Mouse (Mus musculus): Measurements from ENCODE around the gene Olfr954.
A peak's percentile ranks its signal among the peaks of the same experiment; 100 is the strongest.

Gene Olfr954

DNA sequence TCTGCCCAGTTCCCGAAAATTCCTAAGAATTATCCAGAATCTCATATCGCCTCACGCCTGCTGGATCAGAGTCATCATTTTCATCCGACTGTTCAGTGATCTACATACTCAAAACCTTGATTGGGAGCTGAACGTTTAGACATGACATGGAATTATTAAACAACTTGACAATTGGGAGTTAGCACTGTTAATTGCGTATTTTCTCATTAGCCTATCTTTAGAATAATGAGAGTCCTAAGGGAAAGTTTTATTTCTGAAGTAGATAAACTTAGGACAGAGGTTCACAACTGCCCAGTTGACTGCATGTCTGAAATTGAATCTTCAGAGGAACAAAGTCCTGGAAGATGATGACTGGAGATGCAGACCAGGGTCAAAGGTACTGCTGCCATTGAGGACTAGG lies at the start of gene Olfr954:
Olfr954 (plus strand) TSS at position 301 of the 400 bp plus-strand sequence.
- no peak for DNase-seq (ENCODE audit: low read depth)

DNA sequence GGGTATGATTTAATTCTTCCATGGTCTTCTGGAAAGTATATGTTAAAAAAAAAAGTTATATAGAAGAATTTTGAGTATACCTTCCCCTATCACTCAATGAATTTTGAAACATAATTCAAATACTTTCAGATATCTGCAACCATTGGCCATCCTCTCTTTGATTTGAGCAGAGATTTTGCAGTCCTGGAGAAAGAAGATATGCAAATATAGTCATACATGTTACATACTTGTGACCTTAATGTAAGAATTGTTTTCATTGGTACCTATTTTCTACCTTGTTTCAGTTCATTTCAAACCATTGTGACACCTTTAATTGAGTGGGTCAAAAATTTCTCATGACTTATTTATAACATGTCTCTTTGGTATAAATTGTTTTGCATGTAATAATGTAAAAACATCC lies 29.5 kb upstream of the Olfr954 start, which contains the start of gene Olfr952:
Olfr952 (minus strand) TSS at position 101 of the 400 bp plus-strand sequence.
- no peak for DNase-seq (ENCODE audit: low read depth)

DNA sequence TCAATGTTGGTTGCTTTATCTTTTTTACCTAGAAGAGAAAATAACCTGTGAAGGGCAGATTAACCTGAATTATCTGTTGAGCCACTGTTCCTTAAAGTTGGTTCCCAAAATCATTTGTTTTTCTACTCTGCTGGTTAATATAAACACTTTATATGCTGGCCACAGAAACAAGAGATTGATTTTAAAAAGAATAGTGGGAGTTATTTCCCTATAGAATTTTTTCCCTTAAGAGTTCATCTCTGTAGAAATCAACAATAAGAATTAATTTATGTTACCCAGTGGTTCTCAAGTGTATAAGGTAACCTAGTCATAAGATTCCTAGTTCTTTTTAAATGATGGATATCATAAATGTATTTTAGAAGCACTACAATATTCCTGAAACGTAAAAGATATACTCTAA lies 15.3 kb downstream of the Olfr954 start, which contains the start of gene Olfr955:
Olfr955 (minus strand) TSS at position 101 of the 400 bp plus-strand sequence.
- no peak for DNase-seq (ENCODE audit: low read depth)

DNA sequence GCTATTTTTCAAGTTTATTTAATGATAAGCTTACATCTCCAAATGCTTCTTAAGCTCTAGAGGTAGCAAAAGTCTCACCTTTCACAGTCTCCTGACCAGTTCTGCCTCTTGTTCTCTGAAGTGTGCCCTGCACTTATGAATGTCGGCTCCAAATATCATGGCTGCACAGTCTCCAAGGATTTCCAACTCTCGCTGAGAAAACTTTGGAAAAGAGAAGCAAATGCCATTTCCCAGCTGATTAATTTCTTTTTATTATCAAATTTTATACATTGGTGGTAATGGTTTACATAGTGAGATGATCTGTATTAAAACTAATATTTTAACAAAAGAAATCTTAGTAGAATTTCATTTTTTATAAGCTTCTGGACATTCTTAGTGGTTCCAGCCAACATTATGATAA lies 37.4 kb downstream of the Olfr954 start, which contains the start of gene Olfr44:
Olfr44 (minus strand) TSS at position 101 of the 400 bp plus-strand sequence.
- no peak for DNase-seq (ENCODE audit: low read depth)

DNA sequence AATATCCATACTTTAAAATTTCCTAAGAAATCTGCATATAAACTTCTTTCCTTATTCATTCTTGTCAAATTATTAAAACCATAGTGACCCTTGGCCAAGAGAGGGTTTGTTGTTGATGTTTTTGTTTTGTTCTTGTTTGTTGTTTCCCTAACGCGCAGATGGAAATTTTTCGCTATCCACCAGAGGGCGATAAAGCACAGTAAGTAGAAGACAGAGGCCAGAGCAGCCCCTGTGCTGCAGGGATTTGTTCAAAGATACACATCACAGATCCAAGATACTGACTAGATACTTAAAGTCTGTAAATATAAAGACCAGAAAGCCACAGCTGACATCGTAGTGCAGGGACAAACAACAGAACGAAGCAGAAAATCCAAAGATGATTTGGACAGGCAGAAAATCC lies 52.5 kb downstream of the Olfr954 start:
- peak; percentile 1 for DNase-seq (ENCODE audit: low read depth)

DNA sequence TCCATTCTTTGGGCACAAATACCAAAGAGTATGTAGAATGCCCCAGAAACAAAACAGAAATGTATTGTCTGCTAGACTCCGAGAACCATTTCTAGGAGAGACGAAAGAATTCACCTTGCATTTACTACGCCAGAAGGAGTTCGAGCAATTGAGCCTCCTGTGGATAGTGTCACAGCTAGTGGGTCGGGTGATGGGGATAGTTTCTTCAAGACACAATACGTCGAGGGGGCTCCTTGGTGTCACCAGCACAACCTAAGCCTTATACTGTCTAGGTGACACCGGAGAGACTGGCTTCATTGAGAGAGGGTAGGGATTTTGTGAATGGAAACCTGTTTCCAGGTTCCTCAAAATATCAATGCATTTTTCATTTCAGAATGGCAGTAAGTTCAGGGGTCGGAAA lies 52.9 kb downstream of the Olfr954 start:
- DNase-seq (ENCODE audit: low read depth): no peak
